Mouse (Mus musculus): Measurements from ENCODE around the gene Fggy. TPM values are rescaled to one million over a fixed set of nuclear protein-coding genes. Genes with fewer than 3 reads are reported as not detected.
A peak's percentile ranks its signal among the peaks of the same experiment; 100 is the strongest.

Fggy gene
- polyA plus RNA-seq, 1 experiment from 2014 or later, result 9.1 TPM

DNA sequence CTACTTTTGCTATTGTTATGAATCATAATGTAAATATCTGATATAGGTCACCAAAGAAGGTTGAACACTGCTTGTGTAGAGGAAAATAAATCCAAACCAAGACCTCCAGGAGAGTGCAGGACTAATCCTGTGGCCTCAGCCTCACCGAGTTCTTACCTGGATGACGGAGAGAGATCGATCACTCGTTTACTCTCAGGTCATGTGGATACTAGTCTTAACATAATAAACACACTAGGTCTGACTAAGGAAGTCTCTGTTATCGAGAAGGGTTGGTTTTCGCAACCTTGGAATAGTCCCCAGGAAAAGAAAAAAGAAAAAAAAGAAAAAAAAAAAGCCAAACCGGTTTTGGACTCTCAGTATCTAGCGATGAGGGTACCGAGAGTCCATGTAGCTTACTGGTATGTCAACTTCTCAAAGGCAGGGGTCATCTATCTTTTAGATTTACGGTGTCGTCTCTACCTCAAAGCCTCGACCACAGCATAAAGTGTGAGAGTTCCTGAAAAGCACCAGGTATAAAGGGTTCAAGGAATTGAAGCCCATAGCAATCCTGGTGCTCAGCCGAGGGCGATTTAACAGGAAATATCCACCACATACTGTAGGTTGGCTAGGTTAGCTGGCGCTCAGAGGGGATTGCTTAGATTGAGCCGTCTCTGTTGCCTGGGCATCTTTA lies 509 bp upstream of the Fggy start:
- peaks cover 7% of the 10 kb centered on the region for H3K4me1 ChIP-seq (replicated peaks)
- ATAC-seq (ENCODE audit: low FRiP score), result peak; percentile 82
- peak overlapping the region; percentile 39 for H3K4me3 ChIP-seq
- H3K27ac ChIP-seq, result peak overlapping the region; percentile 84
- no peaks in the 10 kb centered on the region for H3K27me3 ChIP-seq
- H3K36me3 ChIP-seq, result no peaks in the 10 kb centered on the region
- whole genome bisulfite sequencing, result 43% methylated on average over 16 of the region's 16 CpGs
- H3K4me2 ChIP-seq, result peak overlapping the region; percentile 58
- peak overlapping the region; percentile 71 for H3K9ac ChIP-seq
- H3K9me3 ChIP-seq, result no peaks in the 10 kb centered on the region

DNA sequence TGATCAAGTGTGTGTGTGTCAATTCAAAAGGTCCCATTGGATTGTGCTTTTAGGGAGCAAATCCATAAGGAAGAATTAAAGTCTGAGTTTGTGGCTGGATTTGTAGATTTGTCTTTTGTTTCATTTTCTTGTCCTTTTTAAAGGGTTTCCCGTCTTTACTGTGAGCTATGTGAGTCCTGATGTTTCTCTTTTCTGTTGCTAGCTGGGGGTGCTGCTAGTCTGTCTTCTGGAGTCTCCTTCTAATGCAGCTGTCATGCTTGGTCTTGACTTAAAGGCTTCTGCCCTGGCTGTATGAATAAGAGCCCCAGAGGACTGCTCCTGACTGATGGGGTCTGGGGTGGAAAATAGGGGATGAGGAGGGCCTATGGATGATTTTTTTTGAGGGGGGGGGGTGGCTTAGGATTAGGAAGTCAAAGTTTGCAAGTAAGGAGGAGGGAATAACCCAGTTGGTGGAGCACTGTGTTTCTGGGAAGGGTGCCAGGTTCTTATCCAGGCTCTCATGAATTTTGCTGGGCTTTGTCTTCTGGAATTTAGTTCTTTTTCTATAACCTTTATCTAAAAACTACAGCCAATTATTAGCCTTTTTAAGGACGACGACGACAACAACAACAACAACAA lies 1.1 kb downstream of the Fggy start:
- Histone ChIP-seq H3K9ac (no peak overlapping the region), H3K27me3 (no peaks in the 10 kb centered on the region), H3K4me2 (no peak overlapping the region), H3K9me3 (no peaks in the 10 kb centered on the region), H3K4me3 (no peak overlapping the region), H3K36me3 (no peaks in the 10 kb centered on the region), H3K4me1 (replicated peaks) (peaks cover 7% of the 10 kb centered on the region), H3K27ac (peak overlapping the region; percentile 84; the same call in 1 of the 2 replicates)
- no peak for ATAC-seq (ENCODE audit: low FRiP score)
- WGBS, result 76% methylated on average over 4 of the region's 4 CpGs

GRCm38 (mm10) chr4:95571621-95572020 lies 14.3 kb downstream of the Fggy start:
- Histone ChIP-seq H3K9ac (no peak overlapping the region), H3K4me2 (no peak overlapping the region), H3K4me3 (no peak overlapping the region), H3K27me3 (no peaks in the 10 kb centered on the region), H3K27ac (no peak overlapping the region), H3K36me3 (no peaks in the 10 kb centered on the region), H3K4me1 (replicated peaks) (no peaks in the 10 kb centered on the region), H3K9me3 (no peaks in the 10 kb centered on the region)
- ATAC-seq (ENCODE audit: low FRiP score), result no peak
- WGBS, result 80% methylated on average over 3 of the region's 3 CpGs

GRCm38 (mm10) chr4:95573704-95574103 lies 16.4 kb downstream of the Fggy start:
- no peak overlapping the region for H3K4me2 ChIP-seq
- H3K9me3 ChIP-seq, result no peaks in the 10 kb centered on the region
- no peak for ATAC-seq (ENCODE audit: low FRiP score)
- no peak overlapping the region for H3K4me3 ChIP-seq
- H3K27ac ChIP-seq, result no peak overlapping the region
- no peaks in the 10 kb centered on the region for H3K36me3 ChIP-seq
- H3K4me1 ChIP-seq (replicated peaks), result no peaks in the 10 kb centered on the region
- no peaks in the 10 kb centered on the region for H3K27me3 ChIP-seq
- H3K9ac ChIP-seq, result no peak overlapping the region

DNA sequence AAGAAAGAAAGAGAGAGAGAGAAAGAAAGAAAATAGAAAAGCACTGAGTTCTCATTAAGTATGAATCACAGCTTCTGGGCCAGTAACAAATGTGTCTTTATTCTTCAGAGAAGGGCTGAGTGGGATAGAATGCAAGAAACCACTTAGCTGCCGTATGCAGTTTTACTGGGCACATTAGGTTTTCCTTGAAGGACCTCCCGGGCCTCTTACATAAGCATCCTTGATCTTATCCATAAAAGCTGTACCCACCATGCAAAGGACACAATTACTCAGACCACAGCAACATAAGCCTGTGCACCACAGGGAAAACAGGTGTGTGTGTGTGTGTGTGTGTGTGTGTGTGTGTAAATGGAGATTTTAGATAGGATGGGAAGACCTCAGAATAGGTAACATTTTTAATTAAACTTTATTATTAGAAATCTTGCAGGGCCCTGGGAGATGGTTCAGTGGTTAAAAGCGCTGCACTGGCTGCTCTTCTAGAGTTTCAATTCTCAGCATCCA lies 18.2 kb downstream of the Fggy start:
- Histone ChIP-seq H3K9ac (no peak overlapping the region), H3K27me3 (no peaks in the 10 kb centered on the region), H3K9me3 (no peaks in the 10 kb centered on the region), H3K36me3 (no peaks in the 10 kb centered on the region), H3K4me2 (no peak overlapping the region), H3K4me3 (no peak overlapping the region), H3K27ac (no peak overlapping the region), H3K4me1 (replicated peaks) (no peaks in the 10 kb centered on the region)
- ATAC-seq (ENCODE audit: low FRiP score), result no peak
- 73% methylated on average over 3 of the region's 3 CpGs for WGBS

DNA sequence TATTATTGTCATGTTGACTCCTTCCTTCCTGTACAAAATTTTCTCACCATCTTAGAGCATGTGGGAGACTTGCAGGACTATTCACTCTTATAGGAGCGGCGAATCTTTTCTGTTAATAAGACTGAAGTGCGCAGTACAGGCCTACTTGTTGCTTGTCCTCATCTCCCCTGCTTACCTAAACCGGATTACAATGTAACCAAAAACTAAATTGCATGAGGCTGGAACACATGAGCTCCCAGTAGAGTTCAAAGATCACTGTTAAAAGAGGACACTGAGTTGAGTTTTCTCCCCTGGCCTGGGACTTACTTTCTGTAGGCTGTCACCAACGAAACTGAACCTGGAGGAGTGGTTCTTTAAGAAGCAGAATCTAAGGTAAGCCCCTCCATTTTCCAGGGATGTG lies 21.9 kb downstream of the Fggy start:
- Histone ChIP-seq H3K4me3 (no peak overlapping the region), H3K4me1 (replicated peaks) (no peaks in the 10 kb centered on the region), H3K36me3 (no peaks in the 10 kb centered on the region), H3K9ac (no peak overlapping the region), H3K27ac (no peak overlapping the region), H3K27me3 (no peaks in the 10 kb centered on the region), H3K4me2 (no peak overlapping the region), H3K9me3 (no peaks in the 10 kb centered on the region)
- WGBS, result 91% methylated on average over 5 of the region's 5 CpGs
- ATAC-seq (ENCODE audit: low FRiP score), result no peak

DNA sequence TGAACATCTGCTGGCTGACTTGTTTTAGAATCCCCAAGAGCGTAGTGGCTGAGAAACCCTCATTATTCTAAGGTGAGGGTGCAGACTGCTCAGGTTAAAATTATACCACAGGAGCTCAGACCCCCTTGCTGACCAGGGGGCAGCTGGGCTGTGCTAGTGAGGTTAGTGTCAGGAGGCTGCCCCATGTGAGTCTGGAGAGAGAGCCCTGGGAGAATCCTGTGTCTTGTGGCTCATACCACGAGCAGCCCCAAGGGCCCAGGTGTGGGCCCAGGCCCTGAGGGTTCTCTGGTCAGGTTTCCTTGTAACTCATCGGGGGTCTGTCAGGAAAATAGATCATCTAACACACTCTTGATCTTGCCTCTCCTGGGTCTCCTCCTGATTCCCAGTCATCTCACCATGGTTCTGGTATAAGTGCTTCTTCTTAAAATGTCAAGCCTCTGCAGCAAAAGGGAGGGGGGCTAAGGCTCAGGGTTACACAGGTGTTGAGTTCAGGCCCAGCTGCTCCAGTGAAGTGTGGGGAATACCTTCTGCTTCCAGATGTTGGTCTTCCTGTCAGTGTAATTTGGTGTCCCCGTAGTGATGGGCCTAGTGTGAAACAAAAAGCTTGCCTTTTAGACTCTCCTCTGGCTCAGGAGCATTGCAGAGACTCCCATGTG lies 26.9 kb downstream of the Fggy start:
- H3K9me3 ChIP-seq, result no peaks in the 10 kb centered on the region
- H3K27ac ChIP-seq, result no peak overlapping the region
- H3K27me3 ChIP-seq, result no peaks in the 10 kb centered on the region
- H3K4me2 ChIP-seq, result no peak overlapping the region
- H3K36me3 ChIP-seq, result no peaks in the 10 kb centered on the region
- no peak overlapping the region for H3K9ac ChIP-seq
- no peak for ATAC-seq (ENCODE audit: low FRiP score)
- H3K4me1 ChIP-seq (replicated peaks), result no peaks in the 10 kb centered on the region
- H3K4me3 ChIP-seq, result no peak overlapping the region
- 80% methylated on average over 4 of the region's 4 CpGs for WGBS

GRCm38 (mm10) chr4:95586274-95587001 lies 29.1 kb downstream of the Fggy start:
- Histone ChIP-seq H3K4me3 (no peak overlapping the region), H3K36me3 (no peaks in the 10 kb centered on the region), H3K27me3 (no peaks in the 10 kb centered on the region), H3K27ac (no peak overlapping the region), H3K9ac (no peak overlapping the region), H3K9me3 (no peaks in the 10 kb centered on the region), H3K4me1 (replicated peaks) (no peaks in the 10 kb centered on the region), H3K4me2 (no peak overlapping the region)
- 56% methylated on average over 4 of the region's 4 CpGs for WGBS
- no peak; the same call in 1 of the 2 replicates for ATAC-seq (ENCODE audit: low FRiP score)

DNA sequence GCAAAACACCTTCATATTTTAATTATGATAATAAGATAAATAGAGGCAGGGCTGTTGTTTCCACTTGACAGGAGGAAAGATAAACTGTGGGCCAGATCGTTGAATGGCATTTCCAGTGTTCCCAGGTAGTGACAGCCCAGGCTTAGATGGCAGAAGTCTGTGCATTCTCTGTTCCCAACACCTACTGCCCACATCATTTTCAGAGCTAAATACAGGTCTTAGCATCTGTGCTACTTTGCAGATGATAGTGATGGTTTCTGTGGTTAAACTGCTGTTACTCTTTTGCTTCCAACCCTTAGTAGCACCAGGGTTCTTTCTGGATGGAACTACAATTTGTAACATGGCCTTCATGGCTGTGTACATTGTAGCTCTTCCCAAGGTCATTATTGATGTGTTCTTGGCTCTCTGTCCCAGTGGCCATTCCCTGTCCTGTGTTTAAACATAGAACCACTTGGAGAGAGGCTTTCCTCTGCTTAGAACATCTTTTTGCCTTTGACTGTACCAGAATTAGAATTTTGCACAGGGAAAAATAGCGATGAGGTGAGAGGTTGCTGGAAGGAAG lies 31.5 kb downstream of the Fggy start:
- no peak overlapping the region for H3K4me3 ChIP-seq
- no peaks in the 10 kb centered on the region for H3K9me3 ChIP-seq
- no peak overlapping the region for H3K9ac ChIP-seq
- H3K4me2 ChIP-seq, result no peak overlapping the region
- no peak for ATAC-seq (ENCODE audit: low FRiP score)
- no peak overlapping the region for H3K27ac ChIP-seq
- H3K36me3 ChIP-seq, result no peaks in the 10 kb centered on the region
- no peaks in the 10 kb centered on the region for H3K4me1 ChIP-seq (replicated peaks)
- H3K27me3 ChIP-seq, result no peaks in the 10 kb centered on the region
- 90% methylated on average over 2 of the region's 2 CpGs for WGBS

GRCm38 (mm10) chr4:95590878-95591277 lies 33.6 kb downstream of the Fggy start:
- H3K4me1 ChIP-seq (replicated peaks), result no peaks in the 10 kb centered on the region
- ATAC-seq (ENCODE audit: low FRiP score), result no peak
- 96% methylated on average over 3 of the region's 3 CpGs for WGBS
- no peaks in the 10 kb centered on the region for H3K27me3 ChIP-seq
- no peaks in the 10 kb centered on the region for H3K36me3 ChIP-seq
- no peak overlapping the region for H3K9ac ChIP-seq
- no peaks in the 10 kb centered on the region for H3K9me3 ChIP-seq
- H3K27ac ChIP-seq, result no peak overlapping the region
- H3K4me2 ChIP-seq, result no peak overlapping the region
- no peak overlapping the region for H3K4me3 ChIP-seq

GRCm38 (mm10) chr4:95597208-95597607 lies 39.9 kb downstream of the Fggy start:
- Histone ChIP-seq H3K9me3 (no peaks in the 10 kb centered on the region), H3K4me1 (replicated peaks) (no peaks in the 10 kb centered on the region), H3K27me3 (no peaks in the 10 kb centered on the region), H3K4me3 (no peak overlapping the region), H3K27ac (no peak overlapping the region), H3K36me3 (no peaks in the 10 kb centered on the region), H3K9ac (no peak overlapping the region), H3K4me2 (no peak overlapping the region)
- ATAC-seq (ENCODE audit: low FRiP score), result no peak
- WGBS, result 85% methylated on average over 6 of the region's 6 CpGs

DNA sequence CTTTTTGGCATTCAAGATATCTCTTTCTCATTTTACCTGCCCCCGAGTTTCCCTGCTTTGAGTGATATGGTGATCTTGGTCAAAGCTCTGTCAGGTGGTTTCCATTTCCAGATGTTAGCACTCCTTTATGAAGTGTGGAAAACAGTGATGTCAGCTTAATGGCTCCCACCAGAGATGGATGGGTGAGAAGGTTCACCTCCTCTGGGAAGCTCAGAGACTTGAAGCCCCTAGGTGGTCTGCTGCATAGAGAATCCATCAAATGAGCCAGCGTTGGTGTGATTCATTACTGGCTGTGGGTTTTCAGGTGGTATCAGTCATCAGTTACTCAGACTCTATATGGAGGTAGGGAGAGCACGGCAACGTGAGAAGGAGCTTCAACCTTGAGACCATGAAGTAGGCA lies 44.5 kb downstream of the Fggy start:
- H3K4me2 ChIP-seq, result no peak overlapping the region
- H3K4me1 ChIP-seq (replicated peaks), result no peaks in the 10 kb centered on the region
- H3K27ac ChIP-seq, result no peak overlapping the region
- no peak for ATAC-seq (ENCODE audit: low FRiP score)
- no peaks in the 10 kb centered on the region for H3K36me3 ChIP-seq
- no peaks in the 10 kb centered on the region for H3K27me3 ChIP-seq
- no peaks in the 10 kb centered on the region for H3K9me3 ChIP-seq
- H3K4me3 ChIP-seq, result no peak overlapping the region
- no peak overlapping the region for H3K9ac ChIP-seq
- 91% methylated on average over 4 of the region's 4 CpGs for WGBS
